Mouse (Mus musculus): ENCODE measurements around the gene Sycp2l.
A peak's percentile ranks its signal among the peaks of the same experiment; 100 is the strongest.

Gene Sycp2l

GRCm38 (mm10) chr13:41113940-41114339 lies at the start of gene Sycp2l:
Gene Sycp2l, plus strand, starts transcription at chr13:41114307.
- no peak for DNase-seq

GRCm38 (mm10) chr13:41067618-41068017 lies 46.5 kb upstream of the Sycp2l start:
- no peak for DNase-seq

- no peak for DNase-seq
These were observed 42.5 kb upstream of the Sycp2l start for GRCm38 (mm10) chr13:41071617-41072016.

- no peak for DNase-seq
These were observed 40.3 kb upstream of the Sycp2l start for GRCm38 (mm10) chr13:41073819-41074218.

GRCm38 (mm10) chr13:41077921-41078320 lies 36.2 kb upstream of the Sycp2l start:
- DNase-seq, result no peak

GRCm38 (mm10) chr13:41078690-41079420 lies 35.3 kb upstream of the Sycp2l start:
- DNase-seq, result no peak

- DNase-seq, result peak; percentile 75
These were observed 34.7 kb upstream of the Sycp2l start, which contains the start of gene Mak for GRCm38 (mm10) chr13:41079421-41079780. Gene Mak, minus strand, starts transcription at chr13:41079706.

GRCm38 (mm10) chr13:41079859-41080258 lies 34.2 kb upstream of the Sycp2l start:
- no peak for DNase-seq

- DNase-seq, result no peak
These were observed 33.4 kb upstream of the Sycp2l start for GRCm38 (mm10) chr13:41080700-41081099.

GRCm38 (mm10) chr13:41084521-41084920 lies 29.6 kb upstream of the Sycp2l start:
- DNase-seq, result no peak

GRCm38 (mm10) chr13:41085140-41085539 lies 29.0 kb upstream of the Sycp2l start:
- no peak for DNase-seq

GRCm38 (mm10) chr13:41088746-41089145 lies 25.4 kb upstream of the Sycp2l start:
- no peak for DNase-seq

GRCm38 (mm10) chr13:41091271-41091670 lies 22.8 kb upstream of the Sycp2l start:
- no peak for DNase-seq

GRCm38 (mm10) chr13:41094160-41094559 lies 19.9 kb upstream of the Sycp2l start:
- DNase-seq, result no peak

- DNase-seq, result peak; percentile 75
These were observed 16.6 kb upstream of the Sycp2l start for GRCm38 (mm10) chr13:41097324-41098058.

- DNase-seq, result no peak
These were observed 15.8 kb upstream of the Sycp2l start for GRCm38 (mm10) chr13:41098325-41098724.

GRCm38 (mm10) chr13:41100031-41100430 lies 14.1 kb upstream of the Sycp2l start:
- no peak for DNase-seq

GRCm38 (mm10) chr13:41103841-41104525 lies 10.1 kb upstream of the Sycp2l start:
- DNase-seq, result no peak

- no peak for DNase-seq
These were observed 8.6 kb upstream of the Sycp2l start for GRCm38 (mm10) chr13:41105541-41105940.

- no peak for DNase-seq
These were observed 3.2 kb upstream of the Sycp2l start, which contains the start of gene Gcm2 for GRCm38 (mm10) chr13:41110935-41111334. Gene Gcm2, minus strand, starts transcription at chr13:41111035.

- no peak for DNase-seq
These were observed 5.2 kb downstream of the Sycp2l start for GRCm38 (mm10) chr13:41119152-41119945.

- no peak for DNase-seq
These were observed 9.6 kb downstream of the Sycp2l start for GRCm38 (mm10) chr13:41123666-41124225.

Measured in thymus, postnatal 4 days (tissue).